ENCODE assay signal across 9 mouse cellular contexts in the genomic region with DNA sequence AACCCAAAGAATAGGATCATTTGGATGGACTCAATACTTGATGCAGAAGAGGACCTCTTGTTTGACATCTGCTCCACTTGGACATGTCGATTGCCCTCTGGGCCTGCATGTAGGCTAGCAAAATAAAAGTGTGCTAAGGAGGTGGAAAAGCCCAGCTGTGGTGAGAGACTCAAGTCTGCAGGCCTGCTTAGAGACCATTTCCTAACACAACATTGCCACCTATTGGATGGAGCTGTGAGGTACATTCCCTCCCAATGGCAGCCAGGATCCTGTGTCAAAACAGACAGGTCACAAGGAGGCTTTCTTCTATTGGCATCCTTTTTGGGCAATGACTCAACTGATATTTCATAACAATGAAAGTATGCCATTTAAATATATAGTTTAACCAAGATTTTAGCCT. TPM values are rescaled to one million over a fixed set of nuclear protein-coding genes. Genes with fewer than 3 reads are reported as not detected.
DNase-seq lines count a peak whose midpoint lies in the region; ATAC-seq lines count a peak whose summit lies in the region.
"Had no signal": no experiment of that assay in that cellular context is flagged by ENCODE, and none has a peak within 500 bp of the region (broad histone marks: within the 10 kb centered on the region; RNA-seq: fewer than 3 reads in every experiment).

No protein-coding gene starts in this region.

- DNase-seq in ES-CJ7 (ENCODE audit: low read depth, low spot score): peak; percentile 65
- DNase-seq in adrenal gland, postnatal 25 days: peak; percentile 35
- DNase-seq in heart, adult 11 months: peak; percentile 94
- peak; percentile 77 to 79 for DNase-seq in kidney, postnatal 36 days
- DNase-seq in liver, embryonic 13.5 days: peak; percentile 47
- DNase-seq in thymus, postnatal 10 days (ENCODE audit: low spot score in 2 of 2): peak; percentile 60 to 76

- peaks cover 5% of the 10 kb centered on the region for H3K27me3 ChIP-seq in embryonic facial prominence, embryonic 13.5 days
- H3K27me3 ChIP-seq in liver, embryonic 13.5 days: peaks cover 11% of the 10 kb centered on the region
- no peaks in the 10 kb centered on the region for H3K27me3 ChIP-seq in neural tube, embryonic 14.5 days (ENCODE audit: control insufficient read depth, insufficient read depth, low read length)
- H3K27me3 ChIP-seq: lung, embryonic 15.5 days had no signal

- no peak overlapping the region for H3K27ac ChIP-seq in embryonic facial prominence, embryonic 13.5 days
- H3K27ac ChIP-seq in liver, embryonic 13.5 days: no peak overlapping the region
- no peak overlapping the region for H3K27ac ChIP-seq in neural tube, embryonic 14.5 days (ENCODE audit: low read depth, low read length)
- H3K27ac ChIP-seq: lung, embryonic 15.5 days had no signal

- peaks cover 5% of the 10 kb centered on the region; the same call in 1 of the 2 replicates for H3K36me3 ChIP-seq in embryonic facial prominence, embryonic 13.5 days
- H3K36me3 ChIP-seq in liver, embryonic 13.5 days: peaks cover 23% of the 10 kb centered on the region
- no peaks in the 10 kb centered on the region for H3K36me3 ChIP-seq in neural tube, embryonic 14.5 days (ENCODE audit: control insufficient read depth, insufficient read depth, low read length)

- no peak overlapping the region for H3K9ac ChIP-seq in embryonic facial prominence, embryonic 13.5 days
- no peak overlapping the region for H3K9ac ChIP-seq in liver, embryonic 13.5 days
- no peak overlapping the region for H3K9ac ChIP-seq in neural tube, embryonic 14.5 days (replicated peaks; ENCODE audit: low read depth, low read length)
- H3K9ac ChIP-seq: lung, embryonic 15.5 days had no signal

- no peak overlapping the region for H3K4me2 ChIP-seq in embryonic facial prominence, embryonic 13.5 days
- H3K4me2 ChIP-seq in liver, embryonic 13.5 days: no peak overlapping the region
- no peak overlapping the region for H3K4me2 ChIP-seq in neural tube, embryonic 14.5 days (ENCODE audit: low read depth, low read length)
- H3K4me2 ChIP-seq: lung, embryonic 15.5 days had no signal

- ATAC-seq in embryonic facial prominence, embryonic 13.5 days (ENCODE audit: insufficient number of reproducible peaks, insufficient read depth, low FRiP score, low TSS enrichment, low read depth): 0 out of 2 replicates have a peak, but pooled peaks have one; percentile 49
- ATAC-seq in liver, embryonic 13.5 days (ENCODE audit: low read depth): peak; percentile 50
- peak; percentile 39; the same call in 1 of the 2 replicates for ATAC-seq in neural tube, embryonic 14.5 days (ENCODE audit: low read depth)

- 14% methylated on average over 1 of the region's 1 CpGs for WGBS in embryonic facial prominence, embryonic 13.5 days
- WGBS in liver, embryonic 13.5 days (ENCODE audit: insufficient replicate concordance): 10% methylated on average over 1 of the region's 1 CpGs
- WGBS in neural tube, embryonic 14.5 days: 21% methylated on average over 1 of the region's 1 CpGs

- H3K4me3 ChIP-seq in embryonic facial prominence, embryonic 13.5 days: no peak overlapping the region
- H3K4me3 ChIP-seq in liver, embryonic 13.5 days (replicated peaks): no peak overlapping the region
- H3K4me3 ChIP-seq in neural tube, embryonic 14.5 days (ENCODE audit: low read depth, low read length): no peak overlapping the region
- H3K4me3 ChIP-seq: lung, embryonic 15.5 days had no signal

- no peaks in the 10 kb centered on the region for H3K9me3 ChIP-seq in embryonic facial prominence, embryonic 13.5 days
- no peaks in the 10 kb centered on the region for H3K9me3 ChIP-seq in liver, embryonic 13.5 days (replicated peaks)
- H3K9me3 ChIP-seq in neural tube, embryonic 14.5 days (ENCODE audit: control insufficient read depth, low read length): no peaks in the 10 kb centered on the region
- H3K9me3 ChIP-seq: lung, embryonic 15.5 days had no signal

- peaks cover 9% of the 10 kb centered on the region; the same call in 1 of the 2 replicates for H3K4me1 ChIP-seq in embryonic facial prominence, embryonic 13.5 days
- H3K4me1 ChIP-seq in liver, embryonic 13.5 days (replicated peaks): peaks cover 11% of the 10 kb centered on the region
- H3K4me1 ChIP-seq in neural tube, embryonic 14.5 days (ENCODE audit: control insufficient read depth, insufficient read depth, low read length): peaks cover 6% of the 10 kb centered on the region; the same call in 1 of the 2 replicates

RNA-seq across cellular contexts. Expression of a gene that starts 7.9 kb away (rescaled TPM):
- 1.3 TPM in 1 of 2 replicates, not detected in the other for total RNA-seq in adrenal gland, postnatal 25 days (2021)
- 0.19 and 0.25 TPM in 2 replicates for polyA plus RNA-seq in embryonic facial prominence, embryonic 13.5 days (2015; fragmentation: Nextera tagmentation; extraction: Ambion mirVana)
- polyA plus RNA-seq in liver, embryonic 13.5 days (2015; fragmentation: Nextera tagmentation; extraction: Ambion mirVana): 1.5 and 1.8 TPM in 2 replicates
- 0.12 TPM in 1 of 2 replicates, not detected in the other for polyA plus RNA-seq in neural tube, embryonic 14.5 days (2014; fragmentation: Nextera tagmentation; extraction: Ambion mirVana)

RNA-seq across cellular contexts. Expression of a gene that starts 41.2 kb away (rescaled TPM):
- total RNA-seq in adrenal gland, postnatal 25 days (2021): not detected in 2 replicates
- polyA plus RNA-seq in embryonic facial prominence, embryonic 13.5 days (2015; fragmentation: Nextera tagmentation; extraction: Ambion mirVana): not detected in 2 replicates
- 0.16 and 0.23 TPM in 2 replicates for polyA plus RNA-seq in liver, embryonic 13.5 days (2015; fragmentation: Nextera tagmentation; extraction: Ambion mirVana)
- not detected in 2 replicates for polyA plus RNA-seq in neural tube, embryonic 14.5 days (2014; fragmentation: Nextera tagmentation; extraction: Ambion mirVana)
- polyA plus RNA-seq: lung, embryonic 15.5 days had no signal

RNA-seq across cellular contexts. Expression of a gene that starts 46.4 kb away (rescaled TPM):
- total RNA-seq in adrenal gland, postnatal 25 days (2021): 6.3 and 6.7 TPM in 2 replicates
- polyA plus RNA-seq in embryonic facial prominence, embryonic 13.5 days (2015; fragmentation: Nextera tagmentation; extraction: Ambion mirVana): 20.3 and 23.4 TPM in 2 replicates
- 29.6 and 41.6 TPM in 2 replicates for polyA plus RNA-seq in liver, embryonic 13.5 days (2015; fragmentation: Nextera tagmentation; extraction: Ambion mirVana)
- 5.1 and 7.3 TPM in 2 replicates for polyA plus RNA-seq in neural tube, embryonic 14.5 days (2014; fragmentation: Nextera tagmentation; extraction: Ambion mirVana)

Comparison
In these comparisons a context has a peak if more than half of its experiments do, and no peak if none do; other contexts are left out.
1. DNase-seq: peak in every context shown above with its lines; median percentile 94 in heart, adult 11 months; 78 in kidney, postnatal 36 days; 68 in thymus, postnatal 10 days; 65 in ES-CJ7; 47 in liver, embryonic 13.5 days; 35 in adrenal gland, postnatal 25 days.